9 mouse cellular contexts compared by ENCODE assay signal in genomic region chr6:126646381-126646780, GRCm38 (mm10). TPM values are rescaled to one million over a fixed set of nuclear protein-coding genes. Genes with fewer than 3 reads are reported as not detected.
DNase-seq lines count a peak whose midpoint lies in the region; ATAC-seq lines count a peak whose summit lies in the region.
"Had no signal": no experiment of that assay in that cellular context is flagged by ENCODE, and none has a peak within 500 bp of the region (broad histone marks: within the 10 kb centered on the region; RNA-seq: fewer than 3 reads in every experiment).

Kcna1 (minus strand) TSS chr6:126646384.

- no peak for ATAC-seq in heart, embryonic 16.5 days (replicated peaks; ENCODE audit: extremely low read depth, insufficient read depth, low FRiP score)
- ATAC-seq in embryonic facial prominence, embryonic 11.5 days (replicated peaks; ENCODE audit: insufficient number of reproducible peaks, low FRiP score, low TSS enrichment, low read depth): no peak
- no peak for ATAC-seq in hindbrain, embryonic 16.5 days
- no peak for ATAC-seq in erythroblast, adult 5-6 weeks (replicated peaks; ENCODE audit: low FRiP score, poor library complexity, severe bottlenecking)

- no peak within 1 kb of the TSS for H3K9ac ChIP-seq in heart, embryonic 16.5 days (ENCODE audit: low read length)
- H3K9ac ChIP-seq in embryonic facial prominence, embryonic 11.5 days (replicated peaks; ENCODE audit: low read length): peak within 1 kb of the TSS; percentile 46; the same call in 1 of the 2 replicates
- peak within 1 kb of the TSS; percentile 76 for H3K9ac ChIP-seq in hindbrain, embryonic 16.5 days (ENCODE audit: low read depth, low read length)

- no peaks in the 10 kb centered on the region for H3K9me3 ChIP-seq in heart, embryonic 16.5 days (replicated peaks; ENCODE audit: control insufficient read depth, low read length)
- H3K9me3 ChIP-seq in embryonic facial prominence, embryonic 11.5 days (replicated peaks; ENCODE audit: control insufficient read depth, low read length): no peaks in the 10 kb centered on the region
- H3K9me3 ChIP-seq in hindbrain, embryonic 16.5 days (ENCODE audit: control insufficient read depth, low read length): no peaks in the 10 kb centered on the region
- H3K9me3 ChIP-seq in midbrain, embryonic 10.5 days (replicated peaks): no peaks in the 10 kb centered on the region

- H3K27ac ChIP-seq in heart, embryonic 16.5 days (ENCODE audit: low read length): no peak within 1 kb of the TSS
- H3K27ac ChIP-seq in embryonic facial prominence, embryonic 11.5 days (replicated peaks; ENCODE audit: low read depth, low read length): no peak within 1 kb of the TSS
- peak within 1 kb of the TSS; percentile 55 for H3K27ac ChIP-seq in hindbrain, embryonic 16.5 days (ENCODE audit: low read depth, low read length)
- peak within 1 kb of the TSS; percentile 69 for H3K27ac ChIP-seq in midbrain, embryonic 10.5 days (replicated peaks)

- H3K27me3 ChIP-seq in heart, embryonic 16.5 days (ENCODE audit: control insufficient read depth, insufficient read depth, low read length): peaks cover 64% of the 10 kb centered on the region
- peaks cover 44% of the 10 kb centered on the region for H3K27me3 ChIP-seq in embryonic facial prominence, embryonic 11.5 days (ENCODE audit: control insufficient read depth, insufficient read depth, low read length)
- peaks cover 22% of the 10 kb centered on the region for H3K27me3 ChIP-seq in hindbrain, embryonic 16.5 days (replicated peaks; ENCODE audit: control insufficient read depth, insufficient read depth, low read length)
- peaks cover 90% of the 10 kb centered on the region for H3K27me3 ChIP-seq in midbrain, embryonic 10.5 days (ENCODE audit: low read depth, poor library complexity, severe bottlenecking)

- H3K4me2 ChIP-seq in heart, embryonic 16.5 days (ENCODE audit: low read depth, low read length): peak within 1 kb of the TSS; percentile 87
- H3K4me2 ChIP-seq in embryonic facial prominence, embryonic 11.5 days (ENCODE audit: low read depth, low read length): peak within 1 kb of the TSS; percentile 97
- H3K4me2 ChIP-seq in hindbrain, embryonic 16.5 days (ENCODE audit: low read length): peak within 1 kb of the TSS; percentile 95

- DNase-seq in heart, adult 18-20 months: no peak
- no peak for DNase-seq in embryonic facial prominence, embryonic 11.5 days (ENCODE audit: low spot score)
- DNase-seq in midbrain, embryonic 10.5 days (ENCODE audit: low spot score): peak; percentile 37
- DNase-seq in urinary bladder, adult 2 months (ENCODE audit: low spot score): no peak
- no peak for DNase-seq in ovary, postnatal 36 days (ENCODE audit: low spot score)

- peak within 1 kb of the TSS; percentile 55 for H3K4me3 ChIP-seq in heart, embryonic 16.5 days (ENCODE audit: low read length)
- H3K4me3 ChIP-seq in embryonic facial prominence, embryonic 11.5 days (ENCODE audit: low read depth, low read length): peak within 1 kb of the TSS; percentile 42
- peak within 1 kb of the TSS; percentile 67 for H3K4me3 ChIP-seq in hindbrain, embryonic 16.5 days (ENCODE audit: low read length)
- H3K4me3 ChIP-seq in midbrain, embryonic 10.5 days: peak within 1 kb of the TSS; percentile 65

- 29% methylated on average over 8 of the region's 8 CpGs for WGBS in heart, embryonic 16.5 days
- 20% methylated on average over 8 of the region's 8 CpGs for WGBS in embryonic facial prominence, embryonic 11.5 days
- 30% methylated on average over 8 of the region's 8 CpGs for WGBS in hindbrain, embryonic 16.5 days
- 11% methylated on average over 8 of the region's 8 CpGs for WGBS in midbrain, embryonic 10.5 days

- H3K36me3 ChIP-seq in heart, embryonic 16.5 days (ENCODE audit: control insufficient read depth, insufficient read depth): no peaks in the 10 kb centered on the region
- no peaks in the 10 kb centered on the region for H3K36me3 ChIP-seq in embryonic facial prominence, embryonic 11.5 days (replicated peaks; ENCODE audit: control insufficient read depth, insufficient read depth, low read depth, low read length)
- H3K36me3 ChIP-seq in hindbrain, embryonic 16.5 days (ENCODE audit: control insufficient read depth, insufficient read depth, low read length): no peaks in the 10 kb centered on the region
- H3K36me3 ChIP-seq in midbrain, embryonic 10.5 days: no peaks in the 10 kb centered on the region
- H3K36me3 ChIP-seq: G1E had no signal

- peaks cover 22% of the 10 kb centered on the region for H3K4me1 ChIP-seq in heart, embryonic 16.5 days (ENCODE audit: control insufficient read depth, insufficient read depth, low read length)
- peaks cover 6% of the 10 kb centered on the region for H3K4me1 ChIP-seq in embryonic facial prominence, embryonic 11.5 days (ENCODE audit: control insufficient read depth, insufficient read depth, low read length)
- peaks cover 21% of the 10 kb centered on the region for H3K4me1 ChIP-seq in hindbrain, embryonic 16.5 days (ENCODE audit: control insufficient read depth, insufficient read depth, low read depth, low read length)
- H3K4me1 ChIP-seq in midbrain, embryonic 10.5 days: peaks cover 63% of the 10 kb centered on the region

RNA-seq across cellular contexts. Expression of gene Kcna1, which starts in this region (rescaled TPM):
- 0.26 and 0.37 TPM in 2 replicates for polyA plus RNA-seq in heart, embryonic 16.5 days (2015; fragmentation: Nextera tagmentation; extraction: Ambion mirVana)
- total RNA-seq in heart, adult 18-20 months (2021): 1 to 10 TPM; 2.3 to 2.5 TPM
- 0.40 and 0.52 TPM in 2 replicates for polyA plus RNA-seq in embryonic facial prominence, embryonic 11.5 days (2014; fragmentation: Nextera tagmentation; extraction: Ambion mirVana)
- polyA plus RNA-seq in hindbrain, embryonic 16.5 days (2015; fragmentation: Nextera tagmentation; extraction: Ambion mirVana): 4.1 and 5.5 TPM in 2 replicates
- polyA plus RNA-seq in midbrain, embryonic 10.5 days (2016; fragmentation: Nextera tagmentation; extraction: Ambion mirVana): 1.9 and 2.5 TPM in 2 replicates
- not detected in 2 replicates for total RNA-seq in erythroblast, adult 5-6 weeks (2015; ENCODE audit: low replicate concordance)
- total RNA-seq in erythroblast, adult 5-6 weeks (2017; ENCODE audit: low replicate concordance): 0.17 TPM in 1 of 2 replicates, not detected in the other
- polyA plus RNA-seq in urinary bladder, adult 2 months (2012; rRNA removed): 1.3 and 1.7 TPM in 2 replicates
- polyA plus RNA-seq: G1E had no signal

Comparison
In these comparisons a context has a peak if more than half of its experiments do, and no peak if none do; other contexts are left out.
1. H3K27ac ChIP-seq: peak in hindbrain, embryonic 16.5 days (single experiment) and midbrain, embryonic 10.5 days (single experiment); none in heart, embryonic 16.5 days (single experiment) and embryonic facial prominence, embryonic 11.5 days (single experiment).
2. Peak in every context shown above with its lines, with median percentiles within 50 percentile points of each other: H3K4me2 ChIP-seq and H3K4me3 ChIP-seq.